Mouse (Mus musculus): ENCODE measurements around the gene 9130213A22Rik. TPM values are rescaled to one million over a fixed set of nuclear protein-coding genes. Genes with fewer than 3 reads are reported as not detected.

Gene 9130213A22Rik
- polyA plus RNA-seq, 1 experiment from 2014 or later, result not detected

- peaks cover 13% of the 10 kb centered on the region for H3K4me1 ChIP-seq (replicated peaks; ENCODE audit: control insufficient read depth, insufficient read depth, low read length)
These were observed 33.4 kb downstream of the 9130213A22Rik start for GRCm38 (mm10) chr11:69088856-69089615.

DNA sequence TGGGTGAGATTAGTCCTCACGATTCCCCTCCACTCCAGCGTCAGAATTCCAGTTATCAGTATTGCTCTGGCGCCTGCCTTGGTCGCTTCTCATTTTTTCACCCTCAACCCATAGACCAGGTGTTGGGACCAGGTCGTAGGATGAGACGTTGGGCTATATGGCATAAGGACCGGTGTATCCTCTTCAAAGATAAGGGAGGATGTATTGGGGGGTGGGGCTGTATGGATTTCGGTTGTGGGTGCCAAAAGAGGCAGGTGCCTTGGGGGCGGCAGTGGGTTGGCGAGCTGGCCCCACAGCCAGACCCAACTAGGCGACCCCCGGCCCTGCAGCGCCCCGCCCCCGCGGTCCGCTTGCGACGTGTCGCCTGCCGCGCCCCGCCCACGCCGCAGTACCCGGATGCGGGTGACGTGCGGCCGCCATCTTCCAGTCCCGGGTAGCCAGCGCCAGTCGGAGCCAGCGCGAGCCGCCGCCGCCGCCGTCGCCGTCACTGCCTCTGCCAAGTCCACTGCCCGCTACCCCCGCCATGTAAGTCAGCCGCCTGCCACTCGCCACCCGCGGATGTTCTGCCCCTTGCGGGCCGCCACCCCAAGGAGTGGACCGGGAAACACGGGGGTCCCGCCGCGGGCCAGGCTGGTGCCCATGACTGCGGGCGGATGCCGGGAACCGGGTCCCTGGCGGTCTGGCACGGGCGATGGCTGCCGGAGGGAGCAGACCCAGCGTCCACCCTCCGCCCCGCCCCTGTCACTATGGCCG is 34.1 kb downstream of the 9130213A22Rik start, which contains the start of gene Vamp2:
Gene Vamp2, plus strand, starts transcription at position 388 of the 753 bp plus-strand sequence.
- peak within 1 kb of the TSS; percentile 92 for H3K4me2 ChIP-seq (replicated peaks; ENCODE audit: low read depth, low read length)

More at GRCm38 (mm10) chr11:69088856-69089615, 33.4 kb downstream of the 9130213A22Rik start:
- no peaks in the 10 kb centered on the region for H3K9me3 ChIP-seq (ENCODE audit: control insufficient read depth, low read length)
- 12% methylated on average over 25 of the region's 25 CpGs for WGBS
- peak; percentile 18; the same call in 1 of the 2 replicates for ATAC-seq (ENCODE audit: low FRiP score)
- H3K4me3 ChIP-seq (ENCODE audit: low read depth, low read length), result peak overlapping the region; percentile 81
- H3K9ac ChIP-seq (ENCODE audit: low read depth, low read length), result peak overlapping the region; percentile 89
- no peak for DNase-seq (ENCODE audit: low spot score)
- 0 out of 2 replicates have a peak, but pooled peaks cover 3% of the 10 kb centered on the region for H3K36me3 ChIP-seq (ENCODE audit: control insufficient read depth, insufficient read depth, low read length)
- peak overlapping the region; percentile 92 for H3K4me2 ChIP-seq (replicated peaks; ENCODE audit: low read depth, low read length)
- peak overlapping the region; percentile 86 for H3K27ac ChIP-seq (ENCODE audit: low read depth, low read length)
- no peaks in the 10 kb centered on the region for H3K27me3 ChIP-seq (ENCODE audit: control insufficient read depth, insufficient read depth, low read length)

GRCm38 (mm10) chr11:69087597-69087996 is 34.8 kb downstream of the 9130213A22Rik start:
- H3K4me1 ChIP-seq (replicated peaks; ENCODE audit: control insufficient read depth, insufficient read depth, low read length), result peaks cover 13% of the 10 kb centered on the region
- no peak overlapping the region; the same call in 1 of the 2 replicates for H3K4me2 ChIP-seq (replicated peaks; ENCODE audit: low read depth, low read length)
- peak overlapping the region; percentile 89; the same call in 1 of the 2 replicates for H3K9ac ChIP-seq (ENCODE audit: low read depth, low read length)

More for the DNA sequence above, 34.1 kb downstream of the 9130213A22Rik start, which contains the start of gene Vamp2:
- no peaks in the 10 kb centered on the region for H3K9me3 ChIP-seq (ENCODE audit: control insufficient read depth, low read length)
- peak within 1 kb of the TSS; percentile 81 for H3K4me3 ChIP-seq (ENCODE audit: low read depth, low read length)
- peak; percentile 98 for DNase-seq (ENCODE audit: low spot score)
- H3K27ac ChIP-seq (ENCODE audit: low read depth, low read length), result peak within 1 kb of the TSS; percentile 86
- H3K36me3 ChIP-seq (ENCODE audit: control insufficient read depth, insufficient read depth, low read length), result 0 out of 2 replicates have a peak, but pooled peaks cover 3% of the 10 kb centered on the region
- WGBS, result under 1% methylated on average over 60 of the region's 67 CpGs
- no peaks in the 10 kb centered on the region for H3K27me3 ChIP-seq (ENCODE audit: control insufficient read depth, insufficient read depth, low read length)
- H3K9ac ChIP-seq (ENCODE audit: low read depth, low read length), result peak within 1 kb of the TSS; percentile 89
- peaks cover 13% of the 10 kb centered on the region for H3K4me1 ChIP-seq (replicated peaks; ENCODE audit: control insufficient read depth, insufficient read depth, low read length)
- ATAC-seq (ENCODE audit: low FRiP score), result peak; percentile 86

DNA sequence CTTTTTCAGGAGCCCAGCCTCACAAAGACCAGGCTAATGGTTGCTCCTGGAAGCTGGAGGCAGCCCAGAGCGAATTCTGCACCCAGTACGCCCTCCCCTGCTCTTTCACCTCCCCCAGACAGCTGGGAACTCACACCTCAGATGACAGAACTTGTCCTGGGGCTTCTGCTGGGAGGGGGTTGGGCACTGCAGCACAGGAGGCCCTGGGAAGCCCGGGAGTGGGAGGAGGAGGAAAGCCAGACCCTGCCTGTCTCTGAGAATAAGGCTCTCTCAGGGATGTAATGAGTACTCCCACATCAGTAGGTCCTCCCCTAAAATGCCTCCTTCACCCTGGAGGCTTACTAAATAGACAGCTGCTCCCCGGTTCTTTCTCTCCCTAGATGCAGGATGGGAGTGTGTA is 35.3 kb downstream of the 9130213A22Rik start:
- no peak overlapping the region for H3K4me3 ChIP-seq (ENCODE audit: low read depth, low read length)
- peak overlapping the region; percentile 52; the same call in 1 of the 2 replicates for H3K27ac ChIP-seq (ENCODE audit: low read depth, low read length)
- H3K4me2 ChIP-seq (replicated peaks; ENCODE audit: low read depth, low read length), result no peak overlapping the region
- no peaks in the 10 kb centered on the region for H3K36me3 ChIP-seq (ENCODE audit: control insufficient read depth, insufficient read depth, low read length)
- ATAC-seq (ENCODE audit: low FRiP score) (no peak), DNase-seq (ENCODE audit: low spot score) (no peak)
- no peaks in the 10 kb centered on the region for H3K9me3 ChIP-seq (ENCODE audit: control insufficient read depth, low read length)
- peaks cover 13% of the 10 kb centered on the region for H3K4me1 ChIP-seq (replicated peaks; ENCODE audit: control insufficient read depth, insufficient read depth, low read length)
- H3K9ac ChIP-seq (ENCODE audit: low read depth, low read length), result no peak overlapping the region
- H3K27me3 ChIP-seq (ENCODE audit: control insufficient read depth, insufficient read depth, low read length), result no peaks in the 10 kb centered on the region
- WGBS, result 29% methylated on average over 4 of the region's 4 CpGs

More at GRCm38 (mm10) chr11:69087597-69087996, 34.8 kb downstream of the 9130213A22Rik start:
- whole genome bisulfite sequencing, result 74% methylated on average over 2 of the region's 2 CpGs
- Histone ChIP-seq H3K27ac (ENCODE audit: low read depth, low read length) (peak overlapping the region; percentile 52), H3K27me3 (ENCODE audit: control insufficient read depth, insufficient read depth, low read length) (no peaks in the 10 kb centered on the region), H3K4me3 (ENCODE audit: low read depth, low read length) (no peak overlapping the region), H3K9me3 (ENCODE audit: control insufficient read depth, low read length) (no peaks in the 10 kb centered on the region), H3K36me3 (ENCODE audit: control insufficient read depth, insufficient read depth, low read length) (0 out of 2 replicates have a peak, but pooled peaks cover 1% of the 10 kb centered on the region)
- no peak for ATAC-seq (ENCODE audit: low FRiP score)
- DNase-seq (ENCODE audit: low spot score), result no peak

DNA sequence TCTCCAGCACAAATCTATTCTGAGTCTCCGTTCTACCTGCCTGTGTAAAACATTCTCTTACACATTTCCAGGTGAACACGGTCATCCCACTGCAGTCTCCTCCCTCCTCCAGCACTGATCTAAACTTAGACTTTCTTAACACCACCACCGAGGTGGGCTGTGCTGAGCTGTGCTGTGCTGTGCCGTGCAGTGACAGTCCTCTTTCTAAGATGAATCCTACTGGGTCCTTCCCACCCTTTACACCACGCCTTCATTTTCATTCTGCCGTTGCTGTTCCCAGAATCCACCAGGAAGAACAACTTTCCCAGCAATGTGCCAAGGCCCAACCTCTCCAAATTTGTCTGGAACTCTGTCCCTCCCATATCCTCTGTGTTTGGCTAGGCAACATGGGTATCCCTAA is 36.0 kb downstream of the 9130213A22Rik start:
- Histone ChIP-seq H3K9ac (ENCODE audit: low read depth, low read length) (no peak overlapping the region), H3K27ac (ENCODE audit: low read depth, low read length) (peak overlapping the region; percentile 9; the same call in 1 of the 2 replicates), H3K27me3 (ENCODE audit: control insufficient read depth, insufficient read depth, low read length) (no peaks in the 10 kb centered on the region), H3K4me1 (replicated peaks; ENCODE audit: control insufficient read depth, insufficient read depth, low read length) (peaks cover 13% of the 10 kb centered on the region), H3K9me3 (ENCODE audit: control insufficient read depth, low read length) (no peaks in the 10 kb centered on the region), H3K4me2 (replicated peaks; ENCODE audit: low read depth, low read length) (no peak overlapping the region), H3K36me3 (ENCODE audit: control insufficient read depth, insufficient read depth, low read length) (no peaks in the 10 kb centered on the region), H3K4me3 (ENCODE audit: low read depth, low read length) (no peak overlapping the region)
- DNase-seq (ENCODE audit: low spot score), result no peak
- ATAC-seq (ENCODE audit: low FRiP score), result no peak
- 68% methylated on average over 6 of the region's 6 CpGs for WGBS

GRCm38 (mm10) chr11:69085608-69086007 is 36.8 kb downstream of the 9130213A22Rik start:
- Histone ChIP-seq H3K27ac (ENCODE audit: low read depth, low read length) (no peak overlapping the region), H3K4me1 (replicated peaks; ENCODE audit: control insufficient read depth, insufficient read depth, low read length) (peaks cover 13% of the 10 kb centered on the region), H3K4me2 (replicated peaks; ENCODE audit: low read depth, low read length) (no peak overlapping the region), H3K36me3 (ENCODE audit: control insufficient read depth, insufficient read depth, low read length) (no peaks in the 10 kb centered on the region), H3K27me3 (ENCODE audit: control insufficient read depth, insufficient read depth, low read length) (no peaks in the 10 kb centered on the region), H3K9me3 (ENCODE audit: control insufficient read depth, low read length) (no peaks in the 10 kb centered on the region), H3K4me3 (ENCODE audit: low read depth, low read length) (no peak overlapping the region), H3K9ac (ENCODE audit: low read depth, low read length) (no peak overlapping the region)
- WGBS, result 73% methylated on average over 6 of the region's 6 CpGs
- no peak for ATAC-seq (ENCODE audit: low FRiP score)
- DNase-seq (ENCODE audit: low spot score), result no peak

GRCm38 (mm10) chr11:69081613-69082012 is 40.8 kb downstream of the 9130213A22Rik start:
- Histone ChIP-seq H3K9me3 (ENCODE audit: control insufficient read depth, low read length) (no peaks in the 10 kb centered on the region), H3K36me3 (ENCODE audit: control insufficient read depth, insufficient read depth, low read length) (no peaks in the 10 kb centered on the region), H3K27me3 (ENCODE audit: control insufficient read depth, insufficient read depth, low read length) (no peaks in the 10 kb centered on the region), H3K9ac (ENCODE audit: low read depth, low read length) (no peak overlapping the region), H3K4me2 (replicated peaks; ENCODE audit: low read depth, low read length) (no peak overlapping the region), H3K4me3 (ENCODE audit: low read depth, low read length) (no peak overlapping the region), H3K27ac (ENCODE audit: low read depth, low read length) (no peak overlapping the region), H3K4me1 (replicated peaks; ENCODE audit: control insufficient read depth, insufficient read depth, low read length) (no peaks in the 10 kb centered on the region)
- no peak for ATAC-seq (ENCODE audit: low FRiP score)
- WGBS, result 89% methylated on average over 7 of the region's 7 CpGs
- no peak for DNase-seq (ENCODE audit: low spot score)

GRCm38 (mm10) chr11:69080855-69081222 is 41.5 kb downstream of the 9130213A22Rik start:
- 88% methylated on average over 8 of the region's 8 CpGs for WGBS
- DNase-seq (ENCODE audit: low spot score), result no peak
- H3K4me1 ChIP-seq (replicated peaks; ENCODE audit: control insufficient read depth, insufficient read depth, low read length), result no peaks in the 10 kb centered on the region

More at GRCm38 (mm10) chr11:69080855-69081222, 41.5 kb downstream of the 9130213A22Rik start:
- no peak overlapping the region for H3K27ac ChIP-seq (ENCODE audit: low read depth, low read length)
- no peaks in the 10 kb centered on the region for H3K9me3 ChIP-seq (ENCODE audit: control insufficient read depth, low read length)
- no peak overlapping the region for H3K4me2 ChIP-seq (replicated peaks; ENCODE audit: low read depth, low read length)
- H3K4me3 ChIP-seq (ENCODE audit: low read depth, low read length), result no peak overlapping the region
- no peak overlapping the region for H3K9ac ChIP-seq (ENCODE audit: low read depth, low read length)
- no peak for ATAC-seq (ENCODE audit: low FRiP score)
- H3K27me3 ChIP-seq (ENCODE audit: control insufficient read depth, insufficient read depth, low read length), result no peaks in the 10 kb centered on the region
- no peaks in the 10 kb centered on the region for H3K36me3 ChIP-seq (ENCODE audit: control insufficient read depth, insufficient read depth, low read length)
